Mouse (Mus musculus): ENCODE results near the gene Atg4b.

DNA sequence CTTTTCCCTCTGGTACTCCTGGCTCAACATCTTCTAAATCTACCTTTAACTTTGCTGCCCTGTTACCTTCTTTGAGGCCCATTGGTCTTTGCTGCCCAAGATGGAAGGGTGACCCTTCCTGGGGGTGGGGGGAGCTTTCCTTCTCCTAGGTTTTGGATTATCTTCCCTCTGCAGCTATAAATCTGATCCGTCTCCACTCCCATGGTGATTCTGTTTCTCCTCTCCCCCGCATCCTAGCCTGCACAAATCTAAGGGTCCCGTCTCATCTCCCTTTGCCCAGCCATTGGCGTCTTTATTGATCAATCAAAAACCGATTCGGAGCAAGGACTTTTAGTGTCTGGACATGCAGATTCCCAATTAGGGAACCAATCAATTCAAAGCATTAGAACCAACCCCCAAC lies 16.3 kb downstream of the Atg4b start:
- TF ChIP-seq CTCF (IDR thresholded peaks at IDR 0.05; ENCODE audit: low read depth, low read length) = no peak
- no peak for TF ChIP-seq GATA1 (IDR thresholded peaks at IDR 0.05; ENCODE audit: borderline replicate concordance, low read length)
- no peak for TF ChIP-seq POLR2AphosphoS5 (IDR thresholded peaks at IDR 0.05; ENCODE audit: insufficient replicate concordance, low read depth, low read length)

All from G1E (cell line).